Mouse (Mus musculus) frontal cortex, postnatal 14 days (tissue): Measurements from ENCODE around the gene Lmf1.

Experiments used
- DNase-seq, 2 experiments: peaks; one replicate each; pipeline ENCODE4 v3.0.0; 2022; ENCODE audit warnings: low spot score in 2 of 2

Gene Lmf1

DNA sequence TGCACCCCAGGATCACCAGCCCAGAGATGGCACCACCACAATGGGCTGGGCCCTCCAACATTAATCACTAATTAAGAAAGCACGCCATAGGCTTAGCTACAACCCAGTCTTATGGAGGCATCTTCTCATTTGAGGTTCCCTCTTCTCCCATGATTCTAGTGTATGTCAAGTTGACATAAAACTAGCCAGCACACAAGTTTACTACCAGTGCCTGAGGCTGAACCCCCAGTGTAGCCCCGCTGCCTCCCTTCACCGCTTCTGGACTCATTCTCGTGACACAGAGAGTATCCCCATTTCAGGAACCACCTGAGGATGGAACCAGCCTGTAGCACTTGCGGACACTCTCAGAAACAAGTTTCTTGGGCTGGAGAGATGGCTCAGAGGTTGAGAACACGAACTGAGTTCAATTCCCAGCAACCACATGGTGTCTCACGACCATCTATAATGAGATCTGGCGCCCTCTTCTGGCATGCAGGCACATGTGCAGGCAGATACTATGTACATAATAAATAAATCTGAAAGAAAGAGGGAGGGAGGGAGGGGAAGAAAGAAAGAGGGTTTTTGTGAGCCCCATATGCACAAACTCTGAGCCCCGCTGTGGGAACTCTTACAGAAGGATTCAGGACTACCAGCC, 122.1 kb downstream of the Lmf1 start:
- DNase-seq, result no peak

DNA sequence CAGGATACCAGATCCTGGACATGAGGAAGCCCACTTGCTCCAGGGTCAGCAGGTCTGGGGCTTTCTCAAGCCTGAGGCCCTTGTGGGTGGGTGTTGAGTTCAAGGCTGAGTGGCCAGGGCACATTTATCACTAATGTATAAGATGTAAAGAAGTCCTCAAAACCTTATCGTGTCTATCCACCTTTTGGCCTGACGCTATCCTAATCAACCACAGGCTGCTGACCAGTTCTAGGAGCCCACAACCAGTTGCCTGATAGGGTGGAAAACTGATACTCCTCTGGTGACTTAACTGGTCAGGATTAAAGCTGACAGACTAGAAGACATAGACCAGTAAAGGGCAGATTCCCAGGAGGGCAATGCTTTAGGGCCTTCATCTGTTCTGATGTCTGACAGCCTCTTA, 131.1 kb downstream of the Lmf1 start:
- no peak for DNase-seq

DNA sequence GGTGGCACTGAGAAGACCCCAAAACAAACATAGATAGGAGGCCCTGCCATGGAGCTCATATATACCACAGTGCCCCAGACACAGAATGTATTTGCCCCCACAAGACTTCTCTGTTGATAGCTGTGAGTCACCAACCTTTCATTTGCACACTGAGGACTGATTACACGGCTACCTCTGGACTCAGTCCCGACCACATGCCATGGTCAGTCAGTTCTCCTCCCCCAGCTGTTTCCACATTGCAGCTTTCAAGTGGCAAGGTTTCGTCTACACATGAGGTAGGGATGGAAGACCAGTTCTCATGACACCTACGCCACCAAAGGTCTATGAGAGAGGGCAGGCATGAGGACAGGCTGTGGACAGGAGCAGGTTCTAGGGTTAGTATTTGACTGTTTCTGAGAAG, 132.3 kb downstream of the Lmf1 start:
- no peak for DNase-seq
